Mouse (Mus musculus): Measurements from ENCODE around the gene Gsk3b.

Gene Gsk3b

GRCm38 (mm10) chr16:38282559-38283160 lies 193.9 kb downstream of the Gsk3b start:
- DNase-seq (ENCODE audit: low read depth, low spot score) = no peak

GRCm38 (mm10) chr16:38283300-38283699 lies 194.5 kb downstream of the Gsk3b start:
- DNase-seq (ENCODE audit: low read depth, low spot score) = no peak

GRCm38 (mm10) chr16:38285801-38286200 lies 197.0 kb downstream of the Gsk3b start:
- no peak for DNase-seq (ENCODE audit: low read depth, low spot score)

GRCm38 (mm10) chr16:38286541-38286940 lies 197.7 kb downstream of the Gsk3b start:
- DNase-seq (ENCODE audit: low read depth, low spot score) = no peak

GRCm38 (mm10) chr16:38287357-38287756 lies 198.6 kb downstream of the Gsk3b start:
- DNase-seq (ENCODE audit: low read depth, low spot score) = no peak

GRCm38 (mm10) chr16:38287762-38288161 lies 199.0 kb downstream of the Gsk3b start:
- DNase-seq (ENCODE audit: low read depth, low spot score) = no peak

- no peak for DNase-seq (ENCODE audit: low read depth, low spot score)
Measured at GRCm38 (mm10) chr16:38288851-38289250, 200.1 kb downstream of the Gsk3b start.

- no peak for DNase-seq (ENCODE audit: low read depth, low spot score)
Measured at GRCm38 (mm10) chr16:38290151-38290550, 201.3 kb downstream of the Gsk3b start.

GRCm38 (mm10) chr16:38294685-38295348 lies 206.0 kb downstream of the Gsk3b start, which contains the start of gene Nr1i2:
Nr1i2 (minus strand) TSS chr16:38294824.
- no peak for DNase-seq (ENCODE audit: low read depth, low spot score)

- DNase-seq (ENCODE audit: low read depth, low spot score) = no peak
Measured at GRCm38 (mm10) chr16:38295349-38295930, 206.6 kb downstream of the Gsk3b start.
